Mouse (Mus musculus): ENCODE measurements around the gene Mfge8. TPM values are rescaled to one million over a fixed set of nuclear protein-coding genes. Genes with fewer than 3 reads are reported as not detected.

The Mfge8 gene
- polyA plus RNA-seq, 1 experiment from 2014 or later: 184 TPM

DNA sequence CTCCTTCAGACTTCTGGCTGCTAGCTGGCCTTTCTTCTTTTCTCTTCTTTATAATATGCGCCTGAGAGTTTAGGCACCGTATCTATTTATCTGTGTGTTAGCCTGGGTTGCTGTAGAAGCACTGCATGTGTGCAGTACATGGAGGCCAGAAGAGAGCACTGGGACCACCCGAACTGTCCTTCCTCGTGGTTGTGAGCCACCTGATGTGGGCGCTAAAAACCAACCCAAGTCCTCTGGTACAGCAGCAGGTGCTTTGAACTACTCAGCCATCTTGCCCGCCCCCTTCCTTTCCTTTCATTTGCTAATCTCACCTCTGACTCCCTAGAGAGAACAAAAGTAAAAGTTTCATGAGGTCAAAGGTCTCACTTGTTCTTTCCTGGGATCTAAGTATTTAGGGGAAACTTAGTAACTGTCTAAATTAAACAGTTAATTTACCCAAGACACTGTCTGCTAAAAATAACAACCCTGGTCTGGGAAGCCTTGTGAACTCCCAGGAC lies 9.5 kb downstream of the Mfge8 start:
- Histone ChIP-seq H3K9ac (ENCODE audit: low read depth, low read length) (no peak overlapping the region), H3K27ac (ENCODE audit: low read length) (no peak overlapping the region), H3K4me1 (ENCODE audit: control insufficient read depth, insufficient read depth, low read length) (no peaks in the 10 kb centered on the region), H3K9me3 (ENCODE audit: control insufficient read depth, low read length) (no peaks in the 10 kb centered on the region), H3K4me3 (ENCODE audit: low read length) (no peak overlapping the region), H3K36me3 (ENCODE audit: control insufficient read depth, insufficient read depth, low read length) (peaks cover 10% of the 10 kb centered on the region), H3K4me2 (ENCODE audit: low read depth, low read length) (no peak overlapping the region), H3K27me3 (replicated peaks; ENCODE audit: control insufficient read depth, insufficient read depth, low read length) (no peaks in the 10 kb centered on the region)
- ATAC-seq: no peak
- 66% methylated on average over 6 of the region's 6 CpGs for WGBS

GRCm38 (mm10) chr7:79133391-79133790 lies 15.5 kb downstream of the Mfge8 start:
- H3K4me2 ChIP-seq (ENCODE audit: low read depth, low read length): no peak overlapping the region
- H3K9me3 ChIP-seq (ENCODE audit: control insufficient read depth, low read length): no peaks in the 10 kb centered on the region
- H3K9ac ChIP-seq (ENCODE audit: low read depth, low read length): no peak overlapping the region
- 39% methylated on average over 6 of the region's 6 CpGs for WGBS
- no peaks in the 10 kb centered on the region; the same call in 1 of the 2 replicates for H3K27me3 ChIP-seq (replicated peaks; ENCODE audit: control insufficient read depth, insufficient read depth, low read length)
- peak; percentile 21; the same call in 1 of the 2 replicates for ATAC-seq
- no peak overlapping the region for H3K27ac ChIP-seq (ENCODE audit: low read length)
- H3K36me3 ChIP-seq (ENCODE audit: control insufficient read depth, insufficient read depth, low read length): peaks cover 5% of the 10 kb centered on the region
- peaks cover 15% of the 10 kb centered on the region; the same call in 1 of the 2 replicates for H3K4me1 ChIP-seq (ENCODE audit: control insufficient read depth, insufficient read depth, low read length)
- no peak overlapping the region for H3K4me3 ChIP-seq (ENCODE audit: low read length)

DNA sequence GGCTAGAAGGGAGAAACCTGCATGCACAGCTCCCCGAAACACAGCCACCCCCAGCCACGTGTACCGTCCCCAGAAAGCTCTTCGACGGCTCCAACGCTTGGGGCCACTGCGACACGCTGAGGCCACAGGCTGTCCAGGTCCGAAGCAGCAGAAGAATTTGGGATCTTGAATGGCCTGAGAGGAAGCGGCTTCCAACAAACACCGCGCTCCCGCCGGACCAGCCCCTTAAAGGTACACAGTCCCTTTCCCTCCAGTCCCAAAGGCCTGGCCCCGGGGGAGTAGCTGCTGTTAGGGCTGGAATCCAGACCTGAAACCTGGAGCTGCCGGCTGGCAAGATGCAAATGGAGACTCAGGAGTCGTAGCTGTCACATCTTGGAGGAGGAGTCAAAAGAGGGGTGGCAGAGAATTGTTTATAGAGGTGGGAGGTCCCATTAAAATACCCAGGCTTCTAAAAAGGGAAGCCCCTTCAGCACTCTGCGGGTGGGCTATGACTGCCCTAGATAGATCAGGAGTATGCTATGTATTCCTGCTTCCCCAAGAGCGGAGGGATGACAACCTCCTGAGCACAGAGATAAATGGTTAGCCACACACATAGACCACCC lies 17.9 kb downstream of the Mfge8 start, which contains the start of gene Hapln3:
Gene Hapln3 (minus strand): TSS at position 176 of the 602 bp plus-strand sequence.
- Histone ChIP-seq H3K9ac (ENCODE audit: low read depth, low read length) (peak within 1 kb of the TSS; percentile 47), H3K36me3 (ENCODE audit: control insufficient read depth, insufficient read depth, low read length) (peaks cover 4% of the 10 kb centered on the region; the same call in 1 of the 2 replicates), H3K4me1 (ENCODE audit: control insufficient read depth, insufficient read depth, low read length) (peaks cover 15% of the 10 kb centered on the region; the same call in 1 of the 2 replicates), H3K4me2 (ENCODE audit: low read depth, low read length) (peak within 1 kb of the TSS; percentile 49), H3K27ac (ENCODE audit: low read length) (no peak within 1 kb of the TSS), H3K27me3 (replicated peaks; ENCODE audit: control insufficient read depth, insufficient read depth, low read length) (no peaks in the 10 kb centered on the region; the same call in 1 of the 2 replicates), H3K4me3 (ENCODE audit: low read length) (peak within 1 kb of the TSS; percentile 37), H3K9me3 (ENCODE audit: control insufficient read depth, low read length) (no peaks in the 10 kb centered on the region)
- WGBS: 7% methylated on average over 19 of the region's 19 CpGs
- peak; percentile 48; the same call in 1 of the 2 replicates for ATAC-seq

- H3K4me1 ChIP-seq (ENCODE audit: control insufficient read depth, insufficient read depth, low read length): peaks cover 15% of the 10 kb centered on the region; the same call in 1 of the 2 replicates
- 16% methylated on average over 13 of the region's 13 CpGs for WGBS
These were observed 18.5 kb downstream of the Mfge8 start for GRCm38 (mm10) chr7:79130385-79130784.

GRCm38 (mm10) chr7:79129883-79130282 lies 19.0 kb downstream of the Mfge8 start:
- Histone ChIP-seq H3K36me3 (ENCODE audit: control insufficient read depth, insufficient read depth, low read length) (no peaks in the 10 kb centered on the region; the same call in 1 of the 2 replicates), H3K27me3 (replicated peaks; ENCODE audit: control insufficient read depth, insufficient read depth, low read length) (no peaks in the 10 kb centered on the region; the same call in 1 of the 2 replicates), H3K4me2 (ENCODE audit: low read depth, low read length) (peak overlapping the region; percentile 49; the same call in 1 of the 2 replicates), H3K4me3 (ENCODE audit: low read length) (peak overlapping the region; percentile 37; the same call in 1 of the 2 replicates), H3K9me3 (ENCODE audit: control insufficient read depth, low read length) (no peaks in the 10 kb centered on the region), H3K9ac (ENCODE audit: low read depth, low read length) (no peak overlapping the region), H3K4me1 (ENCODE audit: control insufficient read depth, insufficient read depth, low read length) (peaks cover 15% of the 10 kb centered on the region; the same call in 1 of the 2 replicates), H3K27ac (ENCODE audit: low read length) (no peak overlapping the region)
- ATAC-seq: no peak
- 23% methylated on average over 8 of the region's 8 CpGs for WGBS

More at GRCm38 (mm10) chr7:79130385-79130784, 18.5 kb downstream of the Mfge8 start:
- Histone ChIP-seq H3K9me3 (ENCODE audit: control insufficient read depth, low read length) (no peaks in the 10 kb centered on the region), H3K4me3 (ENCODE audit: low read length) (peak overlapping the region; percentile 37), H3K27ac (ENCODE audit: low read length) (no peak overlapping the region), H3K27me3 (replicated peaks; ENCODE audit: control insufficient read depth, insufficient read depth, low read length) (no peaks in the 10 kb centered on the region; the same call in 1 of the 2 replicates), H3K4me2 (ENCODE audit: low read depth, low read length) (peak overlapping the region; percentile 49), H3K36me3 (ENCODE audit: control insufficient read depth, insufficient read depth, low read length) (peaks cover 2% of the 10 kb centered on the region; the same call in 1 of the 2 replicates), H3K9ac (ENCODE audit: low read depth, low read length) (peak overlapping the region; percentile 47)
- ATAC-seq: peak; percentile 43

- no peak overlapping the region for H3K4me2 ChIP-seq (ENCODE audit: low read depth, low read length)
- no peak for ATAC-seq
- no peak overlapping the region for H3K4me3 ChIP-seq (ENCODE audit: low read length)
- no peaks in the 10 kb centered on the region for H3K9me3 ChIP-seq (ENCODE audit: control insufficient read depth, low read length)
- H3K27me3 ChIP-seq (replicated peaks; ENCODE audit: control insufficient read depth, insufficient read depth, low read length): no peaks in the 10 kb centered on the region
- no peak overlapping the region for H3K27ac ChIP-seq (ENCODE audit: low read length)
- no peak overlapping the region for H3K9ac ChIP-seq (ENCODE audit: low read depth, low read length)
- H3K36me3 ChIP-seq (ENCODE audit: control insufficient read depth, insufficient read depth, low read length): no peaks in the 10 kb centered on the region
- WGBS: 71% methylated on average over 5 of the region's 5 CpGs
- H3K4me1 ChIP-seq (ENCODE audit: control insufficient read depth, insufficient read depth, low read length): no peaks in the 10 kb centered on the region
These were observed 25.4 kb downstream of the Mfge8 start for GRCm38 (mm10) chr7:79123465-79123864.

DNA sequence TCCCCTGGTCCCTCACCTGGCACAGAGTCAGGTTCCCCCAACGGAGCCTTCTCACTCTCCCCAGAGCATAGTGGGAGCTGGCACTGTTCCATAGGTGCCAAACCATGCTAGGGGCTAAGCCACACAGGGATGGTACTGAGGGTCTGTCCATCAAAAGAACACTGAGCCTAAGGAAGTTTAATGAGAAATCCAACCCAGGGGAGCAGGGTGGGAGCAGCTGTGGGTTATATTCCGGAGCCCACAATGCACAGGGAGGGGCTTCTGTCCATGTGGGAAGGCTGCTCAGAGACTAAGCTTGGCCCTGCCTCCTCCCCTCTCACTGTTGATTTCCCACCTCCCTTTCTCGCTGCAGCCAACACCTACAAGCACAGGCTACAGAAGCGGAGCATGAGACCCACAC lies 35.0 kb downstream of the Mfge8 start:
- ATAC-seq: no peak
- Histone ChIP-seq H3K4me2 (ENCODE audit: low read depth, low read length) (no peak overlapping the region), H3K4me3 (ENCODE audit: low read length) (no peak overlapping the region), H3K27me3 (replicated peaks; ENCODE audit: control insufficient read depth, insufficient read depth, low read length) (no peaks in the 10 kb centered on the region), H3K27ac (ENCODE audit: low read length) (no peak overlapping the region), H3K9me3 (ENCODE audit: control insufficient read depth, low read length) (no peaks in the 10 kb centered on the region), H3K36me3 (ENCODE audit: control insufficient read depth, insufficient read depth, low read length) (no peaks in the 10 kb centered on the region), H3K9ac (ENCODE audit: low read depth, low read length) (no peak overlapping the region), H3K4me1 (ENCODE audit: control insufficient read depth, insufficient read depth, low read length) (no peaks in the 10 kb centered on the region)
- WGBS: 58% methylated on average over 4 of the region's 4 CpGs

GRCm38 (mm10) chr7:79096492-79096891 lies 52.4 kb downstream of the Mfge8 start:
- no peaks in the 10 kb centered on the region for H3K36me3 ChIP-seq (ENCODE audit: control insufficient read depth, insufficient read depth, low read length)
- H3K27me3 ChIP-seq (replicated peaks; ENCODE audit: control insufficient read depth, insufficient read depth, low read length): 0 out of 2 replicates have a peak, but pooled peaks cover 2% of the 10 kb centered on the region
- H3K9me3 ChIP-seq (ENCODE audit: control insufficient read depth, low read length): no peaks in the 10 kb centered on the region
- ATAC-seq: no peak
- H3K9ac ChIP-seq (ENCODE audit: low read depth, low read length): no peak overlapping the region
- WGBS: 69% methylated on average over 5 of the region's 5 CpGs
- H3K4me3 ChIP-seq (ENCODE audit: low read length): no peak overlapping the region
- no peak overlapping the region for H3K27ac ChIP-seq (ENCODE audit: low read length)
- no peaks in the 10 kb centered on the region for H3K4me1 ChIP-seq (ENCODE audit: control insufficient read depth, insufficient read depth, low read length)
- no peak overlapping the region for H3K4me2 ChIP-seq (ENCODE audit: low read depth, low read length)

GRCm38 (mm10) chr7:79089111-79089510 lies 59.7 kb downstream of the Mfge8 start:
- no peak overlapping the region for H3K9ac ChIP-seq (ENCODE audit: low read depth, low read length)
- H3K27me3 ChIP-seq (replicated peaks; ENCODE audit: control insufficient read depth, insufficient read depth, low read length): no peaks in the 10 kb centered on the region
- H3K9me3 ChIP-seq (ENCODE audit: control insufficient read depth, low read length): no peaks in the 10 kb centered on the region
- WGBS: 73% methylated on average over 4 of the region's 4 CpGs
- no peak overlapping the region for H3K4me3 ChIP-seq (ENCODE audit: low read length)
- no peaks in the 10 kb centered on the region for H3K36me3 ChIP-seq (ENCODE audit: control insufficient read depth, insufficient read depth, low read length)
- H3K4me2 ChIP-seq (ENCODE audit: low read depth, low read length): no peak overlapping the region
- no peak for ATAC-seq
- no peaks in the 10 kb centered on the region for H3K4me1 ChIP-seq (ENCODE audit: control insufficient read depth, insufficient read depth, low read length)
- no peak overlapping the region for H3K27ac ChIP-seq (ENCODE audit: low read length)
